Mouse (Mus musculus) hindbrain, embryonic 16.5 days (tissue): ENCODE results near the gene Ric1. TPM values are rescaled to one million over a fixed set of nuclear protein-coding genes. Genes with fewer than 3 reads are reported as not detected.
"Not testable (repeated sequence)": the region's sequence is repeated elsewhere in the genome, so short reads cannot be mapped to it uniquely, and the experiment has no call there.

Experiments
- ATAC-seq: fragments of 200-750 bp; cut with Nextera tagmentation; 2 replicates; pipeline ENCODE4 v1.8.0; 2017; ENCODE audit warnings: moderate TSS enrichment, moderate library complexity
- H3K27ac ChIP-seq: fragments of 300-500 bp; sonication (generic); 2 replicates; pipeline ENCODE4 v1.5.1; 2014; ENCODE audit warnings: low read depth, mild to moderate bottlenecking, control low read depth, low read length, moderate library complexity
- H3K27me3 ChIP-seq: fragments of 300-500 bp; sonication (generic); replicated peaks from 2 replicates; pipeline ENCODE4 v1.6.1; 2014; ENCODE audit warnings: low read length; ENCODE audit not compliant: control insufficient read depth, insufficient read depth
- H3K36me3 ChIP-seq: fragments of 300-500 bp; sonication (generic); 2 replicates; pipeline ENCODE4 v1.6.1; 2014; ENCODE audit warnings: mild to moderate bottlenecking, low read length, moderate library complexity, mixed read lengths; ENCODE audit not compliant: control insufficient read depth, insufficient read depth
- H3K4me1 ChIP-seq: fragments of 300-500 bp; sonication (generic); 2 replicates; pipeline ENCODE4 v1.6.1; 2014; ENCODE audit warnings: low read depth, low read length; ENCODE audit not compliant: control insufficient read depth, insufficient read depth
- H3K4me2 ChIP-seq: fragments of 300-500 bp; sonication (generic); 2 replicates; pipeline ENCODE4 v1.6.1; 2014; ENCODE audit warnings: mild to moderate bottlenecking, low read length, control low read depth, moderate library complexity
- H3K4me3 ChIP-seq: fragments of 300-500 bp; sonication (generic); 2 replicates; pipeline ENCODE4 v1.5.1; 2014; ENCODE audit warnings: mild to moderate bottlenecking, low read length, control low read depth, moderate library complexity
- H3K9ac ChIP-seq: fragments of 300-500 bp; sonication (generic); 2 replicates; pipeline ENCODE4 v1.6.1; 2014; ENCODE audit warnings: low read depth, mild to moderate bottlenecking, control low read depth, low read length, moderate library complexity
- H3K9me3 ChIP-seq: fragments of 300-500 bp; sonication (generic); 2 replicates; pipeline ENCODE4 v1.6.1; 2014; ENCODE audit warnings: mild to moderate bottlenecking, low read length, moderate library complexity; ENCODE audit not compliant: control insufficient read depth
- WGBS: fragments of 180-500 bp; shearing (Covaris S2); extraction: QIAGEN DNeasy Blood & Tissue Kit; methylation state at CpG from one replicate; pipeline ENCODE4 v1.1.7; 2014; 5-methylcytosine and 5-hydroxymethylcytosine counted together
- polyA plus RNA-seq: library from polyadenylated mRNA; unstranded; fragments of >200 nt; fragmentation: Nextera tagmentation; extraction: Ambion mirVana; gene quantifications from 2 replicates; pipeline ENCODE4 v1.2.1, GENCODE M21; 2015

Gene Ric1
- polyA plus RNA-seq, 1 experiment from 2014 or later = 10.2 TPM

GRCm38 (mm10) chr19:29528568-29528967, 6.5 kb downstream of the Ric1 start:
- Histone ChIP-seq H3K4me2 (no peak overlapping the region), H3K4me3 (no peak overlapping the region), H3K27ac (no peak overlapping the region), H3K9ac (no peak overlapping the region), H3K9me3 (peaks cover 4% of the 10 kb centered on the region; the same call in 1 of the 2 replicates), H3K4me1 (peaks cover 6% of the 10 kb centered on the region), H3K27me3 (no peaks in the 10 kb centered on the region), H3K36me3 (no peaks in the 10 kb centered on the region; the same call in 1 of the 2 replicates)
- WGBS = 92% methylated on average over 2 of the region's 2 CpGs
- no peak for ATAC-seq

GRCm38 (mm10) chr19:29534030-29534429, 11.9 kb downstream of the Ric1 start:
- peaks cover 6% of the 10 kb centered on the region for H3K36me3 ChIP-seq
- H3K4me2 ChIP-seq = no peak overlapping the region
- no peak overlapping the region for H3K27ac ChIP-seq
- WGBS = 87% methylated on average over 5 of the region's 5 CpGs
- no peak overlapping the region for H3K4me3 ChIP-seq
- H3K27me3 ChIP-seq = no peaks in the 10 kb centered on the region
- no peaks in the 10 kb centered on the region for H3K4me1 ChIP-seq
- no peak for ATAC-seq
- 0 out of 2 replicates have a peak, but pooled peaks cover under 1% of the 10 kb centered on the region for H3K9me3 ChIP-seq
- no peak overlapping the region for H3K9ac ChIP-seq

GRCm38 (mm10) chr19:29542256-29542970, 20.3 kb downstream of the Ric1 start:
- no peak overlapping the region for H3K27ac ChIP-seq
- no peaks in the 10 kb centered on the region for H3K27me3 ChIP-seq
- 87% methylated on average over 8 of the region's 8 CpGs for WGBS

GRCm38 (mm10) chr19:29544026-29544425, 21.9 kb downstream of the Ric1 start:
- H3K4me2 ChIP-seq = no peak overlapping the region
- H3K4me3 ChIP-seq = no peak overlapping the region
- H3K9me3 ChIP-seq = no peaks in the 10 kb centered on the region
- H3K9ac ChIP-seq = no peak overlapping the region
- no peaks in the 10 kb centered on the region for H3K4me1 ChIP-seq
- ATAC-seq = no peak
- H3K27me3 ChIP-seq = no peaks in the 10 kb centered on the region
- H3K27ac ChIP-seq = no peak overlapping the region
- WGBS = 91% methylated on average over 6 of the region's 6 CpGs
- H3K36me3 ChIP-seq = no peaks in the 10 kb centered on the region

More at GRCm38 (mm10) chr19:29542256-29542970, 20.3 kb downstream of the Ric1 start:
- no peaks in the 10 kb centered on the region for H3K4me1 ChIP-seq
- no peaks in the 10 kb centered on the region for H3K36me3 ChIP-seq
- ATAC-seq = no peak
- no peak overlapping the region for H3K9ac ChIP-seq
- no peaks in the 10 kb centered on the region for H3K9me3 ChIP-seq
- H3K4me3 ChIP-seq = no peak overlapping the region
- H3K4me2 ChIP-seq = no peak overlapping the region

- H3K9ac ChIP-seq = no peak overlapping the region
- H3K9me3 ChIP-seq = no peaks in the 10 kb centered on the region
- H3K27me3 ChIP-seq = no peaks in the 10 kb centered on the region
- ATAC-seq = no peak
- no peak overlapping the region for H3K27ac ChIP-seq
- 95% methylated on average over 2 of the region's 2 CpGs for WGBS
- H3K4me1 ChIP-seq = no peaks in the 10 kb centered on the region
- H3K36me3 ChIP-seq = no peaks in the 10 kb centered on the region
- H3K4me2 ChIP-seq = no peak overlapping the region
- H3K4me3 ChIP-seq = no peak overlapping the region
Observed at GRCm38 (mm10) chr19:29550618-29551017, 28.5 kb downstream of the Ric1 start.

GRCm38 (mm10) chr19:29551128-29551527, 29.0 kb downstream of the Ric1 start:
- Histone ChIP-seq H3K9ac (no peak overlapping the region), H3K4me1 (no peaks in the 10 kb centered on the region), H3K9me3 (no peaks in the 10 kb centered on the region), H3K27ac (no peak overlapping the region), H3K27me3 (no peaks in the 10 kb centered on the region), H3K4me2 (no peak overlapping the region), H3K36me3 (no peaks in the 10 kb centered on the region), H3K4me3 (no peak overlapping the region)
- WGBS = 100% methylated on average over 1 of the region's 1 CpGs
- ATAC-seq = no peak

GRCm38 (mm10) chr19:29551980-29552379, 29.9 kb downstream of the Ric1 start:
- H3K9ac ChIP-seq, H3K27me3 ChIP-seq, H3K27ac ChIP-seq, H3K9me3 ChIP-seq, H3K4me1 ChIP-seq, H3K36me3 ChIP-seq, H3K4me2 ChIP-seq, H3K4me3 ChIP-seq, ATAC-seq: not testable (repeated sequence)
- 91% methylated on average over 1 of the region's 1 CpGs for WGBS

- H3K4me2 ChIP-seq, H3K27me3 ChIP-seq, H3K9me3 ChIP-seq, H3K9ac ChIP-seq, H3K36me3 ChIP-seq, H3K4me3 ChIP-seq, H3K4me1 ChIP-seq, H3K27ac ChIP-seq, ATAC-seq: not testable (repeated sequence)
- 88% methylated on average over 7 of the region's 7 CpGs for WGBS
Observed at GRCm38 (mm10) chr19:29557171-29557845, 35.2 kb downstream of the Ric1 start.

GRCm38 (mm10) chr19:29562166-29562565, 40.1 kb downstream of the Ric1 start:
- Histone ChIP-seq H3K9ac (no peak overlapping the region), H3K4me2 (no peak overlapping the region), H3K36me3 (peaks cover 4% of the 10 kb centered on the region; the same call in 1 of the 2 replicates), H3K9me3 (no peaks in the 10 kb centered on the region), H3K27ac (no peak overlapping the region), H3K27me3 (no peaks in the 10 kb centered on the region), H3K4me3 (no peak overlapping the region), H3K4me1 (no peaks in the 10 kb centered on the region)
- no peak for ATAC-seq
- WGBS = 88% methylated on average over 4 of the region's 4 CpGs
